Mouse (Mus musculus) embryonic facial prominence, embryonic 13.5 days (tissue): Measurements from ENCODE around the gene Gm20708. TPM values are rescaled to one million over a fixed set of nuclear protein-coding genes. Genes with fewer than 3 reads are reported as not detected.
A peak's percentile ranks its signal among the peaks of the same experiment; 100 is the strongest.
"Not testable (repeated sequence)": the region's sequence is repeated elsewhere in the genome, so short reads cannot be mapped to it uniquely, and the experiment has no call there.

Experiments used
- ATAC-seq: fragments of 200-750 bp; cut with Nextera tagmentation; 2 replicates; pipeline ENCODE4 v1.8.0; 2017; ENCODE audit warnings: low read depth; ENCODE audit not compliant: insufficient number of reproducible peaks, insufficient read depth, low FRiP score, low TSS enrichment
- H3K27ac ChIP-seq: fragments of 300-500 bp; sonication (generic); 2 replicates; pipeline ENCODE4 v1.5.1; 2015; ENCODE audit warnings: moderate library complexity, mild to moderate bottlenecking, inconsistent platforms
- H3K27me3 ChIP-seq: fragments of 300-500 bp; sonication (generic); 2 replicates; pipeline ENCODE4 v1.6.1; 2015; ENCODE audit warnings: mild to moderate bottlenecking, inconsistent platforms
- H3K36me3 ChIP-seq: fragments of 300-500 bp; sonication (generic); 2 replicates; pipeline ENCODE4 v1.6.1; 2015; ENCODE audit warnings: mild to moderate bottlenecking, inconsistent platforms
- H3K4me1 ChIP-seq: fragments of 300-500 bp; sonication (generic); 2 replicates; pipeline ENCODE4 v1.6.1; 2015; ENCODE audit warnings: inconsistent platforms
- H3K4me2 ChIP-seq: fragments of 300-500 bp; sonication (generic); 2 replicates; pipeline ENCODE4 v1.6.1; 2015; ENCODE audit warnings: moderate library complexity, mild to moderate bottlenecking, inconsistent platforms
- H3K4me3 ChIP-seq: fragments of 300-500 bp; sonication (generic); 2 replicates; pipeline ENCODE4 v1.5.1; 2015; ENCODE audit warnings: mild to moderate bottlenecking, inconsistent platforms
- H3K9ac ChIP-seq: fragments of 300-500 bp; sonication (generic); 2 replicates; pipeline ENCODE4 v1.6.1; 2015; ENCODE audit warnings: mild to moderate bottlenecking, inconsistent platforms
- H3K9me3 ChIP-seq: fragments of 300-500 bp; sonication (generic); 2 replicates; pipeline ENCODE4 v1.6.1; 2016; ENCODE audit warnings: inconsistent platforms
- WGBS: fragments of 180-500 bp; shearing (Covaris S2); methylation state at CpG from one replicate; pipeline ENCODE4 v1.1.7; 2015; ENCODE audit warnings: mixed read lengths; 5-methylcytosine and 5-hydroxymethylcytosine counted together
- polyA plus RNA-seq: library from polyadenylated mRNA; unstranded; fragments of >200 nt; fragmentation: Nextera tagmentation; extraction: Ambion mirVana; gene quantifications from 2 replicates; pipeline ENCODE4 v1.2.1, GENCODE M21; 2015

The Gm20708 gene
- polyA plus RNA-seq, 1 experiment from 2014 or later = 0.66 TPM

- H3K36me3 ChIP-seq = peaks cover 16% of the 10 kb centered on the region
- peak overlapping the region; percentile 95 for H3K27ac ChIP-seq
- H3K4me2 ChIP-seq = peak overlapping the region; percentile 86
- H3K4me1 ChIP-seq = peaks cover 68% of the 10 kb centered on the region
- no peak overlapping the region for H3K4me3 ChIP-seq
- H3K9ac ChIP-seq = peak overlapping the region; percentile 81; the same call in 1 of the 2 replicates
- WGBS = 60% methylated on average over 8 of the region's 8 CpGs
- no peaks in the 10 kb centered on the region for H3K9me3 ChIP-seq
- no peaks in the 10 kb centered on the region for H3K27me3 ChIP-seq
- ATAC-seq = no peak
These were observed 17.4 kb downstream of the Gm20708 start for GRCm38 (mm10) chr11:117826916-117827315.

DNA sequence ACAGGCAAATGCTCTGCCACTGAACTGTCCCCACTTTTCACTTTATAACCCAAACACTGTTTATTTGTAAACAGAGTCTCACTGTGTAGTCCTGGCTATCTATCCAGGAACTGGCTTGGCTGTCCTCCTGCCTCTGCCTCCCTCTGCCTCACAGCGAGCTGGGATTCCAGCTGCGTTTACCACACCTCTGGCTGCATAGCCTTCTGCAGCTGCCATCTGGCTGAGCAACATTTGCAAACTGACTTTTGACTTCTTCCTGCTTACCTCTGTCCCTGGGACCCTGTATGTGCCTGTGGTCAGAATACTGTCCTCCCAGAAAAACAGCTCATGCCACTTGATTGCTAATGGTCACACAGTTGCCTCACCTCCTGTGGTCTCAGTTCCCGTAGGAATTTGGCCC, 17.9 kb downstream of the Gm20708 start:
- ATAC-seq = no peak
- Histone ChIP-seq H3K9me3 (no peaks in the 10 kb centered on the region), H3K4me2 (no peak overlapping the region), H3K36me3 (peaks cover 11% of the 10 kb centered on the region), H3K27ac (peak overlapping the region; percentile 95; the same call in 1 of the 2 replicates), H3K4me1 (peaks cover 70% of the 10 kb centered on the region), H3K4me3 (no peak overlapping the region), H3K27me3 (no peaks in the 10 kb centered on the region), H3K9ac (peak overlapping the region; percentile 81; the same call in 1 of the 2 replicates)
- WGBS = 74% methylated on average over 3 of the region's 3 CpGs

DNA sequence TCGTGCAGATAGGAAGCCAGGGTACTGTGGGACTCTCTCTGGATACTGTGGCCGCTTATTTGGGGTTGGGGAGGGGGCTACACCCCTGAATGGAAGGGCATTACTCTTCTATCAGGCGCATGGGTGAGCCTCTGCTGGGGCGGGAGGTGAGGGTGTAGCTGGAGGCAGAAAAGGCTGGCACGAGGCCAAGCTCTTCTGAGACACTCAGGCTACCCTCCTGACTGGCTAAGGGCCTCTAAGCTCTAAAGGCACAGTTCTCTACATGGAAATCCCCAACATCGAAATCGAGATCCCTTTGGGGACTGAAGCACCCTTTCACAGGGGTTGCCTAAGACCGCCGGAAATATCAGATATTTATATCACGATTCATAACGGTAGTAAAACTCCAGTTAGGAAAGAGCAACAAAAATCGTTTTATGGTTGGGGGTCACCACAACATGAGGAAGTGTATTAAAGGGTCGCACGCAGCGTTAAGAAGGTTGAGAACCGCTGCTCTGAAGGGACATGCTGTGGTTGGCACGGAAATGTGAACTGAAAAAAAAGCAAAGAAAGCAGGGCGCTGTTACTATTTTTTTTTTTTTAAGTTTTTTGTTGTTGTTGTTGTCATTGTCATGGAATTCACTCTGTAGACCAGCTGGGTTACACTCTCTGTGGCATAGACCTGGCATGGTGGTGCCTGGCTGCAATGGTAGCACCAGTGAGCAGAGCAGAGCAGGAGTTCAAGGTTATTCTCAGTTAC, 18.9 kb downstream of the Gm20708 start:
- H3K27ac ChIP-seq = peak overlapping the region; percentile 39; the same call in 1 of the 2 replicates
- 72% methylated on average over 18 of the region's 18 CpGs for WGBS
- no peak overlapping the region for H3K4me2 ChIP-seq
- no peaks in the 10 kb centered on the region for H3K9me3 ChIP-seq
- no peaks in the 10 kb centered on the region for H3K27me3 ChIP-seq
- H3K9ac ChIP-seq = 0 out of 2 replicates have a peak overlapping the region, but pooled peaks have one; percentile 4
- peaks cover 2% of the 10 kb centered on the region; the same call in 1 of the 2 replicates for H3K36me3 ChIP-seq
- peaks cover 62% of the 10 kb centered on the region for H3K4me1 ChIP-seq
- ATAC-seq = no peak
- H3K4me3 ChIP-seq = no peak overlapping the region

DNA sequence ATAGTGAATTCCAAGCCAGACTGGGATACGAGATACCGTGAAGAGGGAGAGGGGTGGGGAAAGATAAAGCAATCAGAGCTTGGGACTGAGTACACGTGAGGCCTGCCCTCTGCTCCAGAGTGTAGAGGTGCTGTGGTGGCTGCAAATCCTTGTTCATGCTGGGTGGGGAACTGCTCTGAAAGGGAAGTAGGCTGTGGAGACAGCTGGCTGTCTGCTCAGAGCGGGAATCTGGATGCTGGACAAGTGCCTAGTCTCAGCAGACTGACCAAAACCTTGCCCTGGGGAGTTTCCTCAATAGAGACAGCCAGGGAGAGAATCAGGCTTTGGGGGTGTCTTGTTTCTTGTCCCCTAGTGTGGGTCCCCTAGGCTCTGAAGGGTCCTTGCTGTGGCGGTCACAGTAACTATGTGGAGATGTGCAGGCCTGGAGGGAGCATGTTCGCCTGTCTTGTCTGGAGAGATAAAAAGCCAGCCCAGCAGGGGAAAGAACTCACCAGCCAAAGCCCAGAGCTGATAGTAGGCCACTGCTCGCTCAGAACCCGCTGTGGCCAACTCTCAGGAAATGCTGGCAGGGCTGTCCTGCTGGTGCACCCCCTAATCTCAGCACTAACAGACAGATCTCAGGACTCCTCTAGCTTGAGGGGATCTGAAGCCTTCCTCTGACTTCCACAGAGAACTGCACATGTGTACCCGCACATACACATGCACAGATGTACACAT, 19.6 kb downstream of the Gm20708 start:
- no peak overlapping the region for H3K4me2 ChIP-seq
- H3K9ac ChIP-seq = 0 out of 2 replicates have a peak overlapping the region, but pooled peaks have one; percentile 22
- WGBS = 52% methylated on average over 9 of the region's 9 CpGs
- no peaks in the 10 kb centered on the region for H3K36me3 ChIP-seq
- peak overlapping the region; percentile 39; the same call in 1 of the 2 replicates for H3K27ac ChIP-seq
- no peak for ATAC-seq
- H3K9me3 ChIP-seq = no peaks in the 10 kb centered on the region
- peaks cover 56% of the 10 kb centered on the region for H3K4me1 ChIP-seq
- no peaks in the 10 kb centered on the region for H3K27me3 ChIP-seq
- H3K4me3 ChIP-seq = no peak overlapping the region

DNA sequence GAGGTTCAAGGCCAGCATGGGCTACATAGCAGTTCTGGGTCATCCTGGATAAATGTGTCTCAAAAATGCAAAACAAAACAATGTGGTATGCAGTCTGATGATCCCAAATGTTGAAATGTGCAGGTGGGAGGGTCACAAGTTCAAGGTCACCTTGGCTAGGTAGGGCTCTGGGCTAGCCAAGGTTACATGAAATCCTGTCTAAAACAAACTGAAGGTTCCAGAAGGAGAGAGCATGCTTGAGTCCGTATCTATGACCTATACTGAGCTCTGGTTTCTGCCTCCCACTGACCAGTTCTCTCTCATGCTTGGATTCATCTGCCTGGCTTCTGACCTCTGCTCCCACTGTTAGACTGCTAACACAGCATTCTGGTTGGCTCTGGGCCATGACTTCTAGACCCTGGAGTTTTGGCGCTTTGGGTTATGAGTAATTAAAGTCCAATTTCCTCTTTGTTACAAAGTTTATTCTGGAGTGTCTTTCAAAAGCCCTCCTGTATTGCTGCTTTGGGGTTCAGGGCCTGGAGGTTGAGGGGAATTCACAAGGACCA, 20.3 kb downstream of the Gm20708 start:
- no peaks in the 10 kb centered on the region for H3K27me3 ChIP-seq
- H3K36me3 ChIP-seq = no peaks in the 10 kb centered on the region
- H3K4me1 ChIP-seq = peaks cover 49% of the 10 kb centered on the region
- no peak for ATAC-seq
- H3K4me3 ChIP-seq = no peak overlapping the region
- H3K27ac ChIP-seq = no peak overlapping the region
- no peaks in the 10 kb centered on the region for H3K9me3 ChIP-seq
- WGBS = 73% methylated on average over 2 of the region's 2 CpGs
- H3K4me2 ChIP-seq = no peak overlapping the region
- H3K9ac ChIP-seq = no peak overlapping the region

- H3K27me3 ChIP-seq = no peaks in the 10 kb centered on the region
- H3K4me3 ChIP-seq = no peak overlapping the region
- H3K9ac ChIP-seq = no peak overlapping the region
- no peaks in the 10 kb centered on the region for H3K9me3 ChIP-seq
- WGBS = 79% methylated on average over 9 of the region's 9 CpGs
- no peak overlapping the region for H3K27ac ChIP-seq
- peaks cover 42% of the 10 kb centered on the region for H3K4me1 ChIP-seq
- H3K36me3 ChIP-seq = no peaks in the 10 kb centered on the region
- H3K4me2 ChIP-seq = no peak overlapping the region
- ATAC-seq = no peak
These were observed 20.9 kb downstream of the Gm20708 start for GRCm38 (mm10) chr11:117830401-117830800.

- H3K27ac ChIP-seq = no peak overlapping the region; the same call in 1 of the 2 replicates
- no peaks in the 10 kb centered on the region for H3K9me3 ChIP-seq
- peak overlapping the region; percentile 23; the same call in 1 of the 2 replicates for H3K4me3 ChIP-seq
- ATAC-seq = no peak
- peak overlapping the region; percentile 51 for H3K4me2 ChIP-seq
- 21% methylated on average over 28 of the region's 28 CpGs for WGBS
- H3K4me1 ChIP-seq = peaks cover 28% of the 10 kb centered on the region
- no peaks in the 10 kb centered on the region for H3K27me3 ChIP-seq
- H3K36me3 ChIP-seq = no peaks in the 10 kb centered on the region
- H3K9ac ChIP-seq = no peak overlapping the region
These were observed 22.9 kb downstream of the Gm20708 start for GRCm38 (mm10) chr11:117832086-117832969.

DNA sequence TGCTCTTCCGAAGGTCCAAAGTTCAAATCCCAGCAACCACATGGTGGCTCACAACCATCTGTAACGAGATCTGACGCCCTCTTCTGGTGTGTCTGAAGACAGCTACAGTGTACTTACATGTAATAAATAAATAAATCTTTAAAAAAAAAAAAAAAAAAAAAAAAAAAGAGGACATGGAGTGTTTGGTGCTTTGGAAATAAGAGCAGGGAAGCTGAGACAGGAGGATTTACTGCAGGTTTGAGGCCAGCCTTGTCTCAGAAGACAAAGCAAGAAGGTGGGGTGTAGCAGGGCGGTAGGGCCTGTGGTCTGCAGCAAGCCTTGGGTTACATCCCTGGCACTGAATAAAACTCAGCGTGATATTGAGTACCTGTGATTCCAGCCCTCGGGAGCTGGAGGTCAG, 24.0 kb downstream of the Gm20708 start:
- ATAC-seq, H3K9me3 ChIP-seq, H3K4me2 ChIP-seq, H3K27me3 ChIP-seq, H3K4me3 ChIP-seq, H3K9ac ChIP-seq, H3K36me3 ChIP-seq, H3K27ac ChIP-seq: not testable (repeated sequence)
- peaks cover 20% of the 10 kb centered on the region for H3K4me1 ChIP-seq
- WGBS = 76% methylated on average over 6 of the region's 6 CpGs

DNA sequence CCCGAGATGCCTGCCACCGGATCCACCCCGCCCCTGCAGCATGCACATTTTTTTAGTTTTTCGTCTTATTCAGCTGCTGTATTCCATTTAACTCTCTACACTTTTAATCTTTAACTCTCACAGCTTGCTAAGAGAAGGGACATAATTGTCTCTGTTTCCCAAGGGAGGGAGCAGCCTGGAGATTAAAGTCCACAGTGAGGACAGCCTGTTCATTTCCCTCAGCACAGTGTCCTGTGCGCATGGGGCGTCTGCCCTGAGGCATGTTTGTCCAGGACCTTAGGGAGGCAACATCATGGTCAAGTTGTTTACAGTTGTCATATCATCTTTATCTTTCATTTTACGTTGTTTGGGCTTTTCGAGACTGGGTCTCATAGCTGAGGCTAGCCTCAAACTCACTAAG, 24.6 kb downstream of the Gm20708 start:
- no peak overlapping the region for H3K4me2 ChIP-seq
- 87% methylated on average over 8 of the region's 8 CpGs for WGBS
- ATAC-seq = no peak
- no peaks in the 10 kb centered on the region for H3K36me3 ChIP-seq
- no peaks in the 10 kb centered on the region for H3K9me3 ChIP-seq
- H3K4me3 ChIP-seq = no peak overlapping the region
- H3K27me3 ChIP-seq = no peaks in the 10 kb centered on the region
- no peak overlapping the region for H3K9ac ChIP-seq
- H3K27ac ChIP-seq = no peak overlapping the region
- H3K4me1 ChIP-seq = peaks cover 19% of the 10 kb centered on the region

- Histone ChIP-seq H3K36me3 (no peaks in the 10 kb centered on the region), H3K27me3 (no peaks in the 10 kb centered on the region), H3K9me3 (no peaks in the 10 kb centered on the region), H3K27ac (no peak overlapping the region), H3K4me1 (peaks cover 20% of the 10 kb centered on the region), H3K4me3 (peak overlapping the region; percentile 19), H3K4me2 (peak overlapping the region; percentile 51), H3K9ac (no peak overlapping the region)
- 25% methylated on average over 13 of the region's 13 CpGs for WGBS
- no peak for ATAC-seq
These were observed 26.8 kb downstream of the Gm20708 start for GRCm38 (mm10) chr11:117836306-117836705.

DNA sequence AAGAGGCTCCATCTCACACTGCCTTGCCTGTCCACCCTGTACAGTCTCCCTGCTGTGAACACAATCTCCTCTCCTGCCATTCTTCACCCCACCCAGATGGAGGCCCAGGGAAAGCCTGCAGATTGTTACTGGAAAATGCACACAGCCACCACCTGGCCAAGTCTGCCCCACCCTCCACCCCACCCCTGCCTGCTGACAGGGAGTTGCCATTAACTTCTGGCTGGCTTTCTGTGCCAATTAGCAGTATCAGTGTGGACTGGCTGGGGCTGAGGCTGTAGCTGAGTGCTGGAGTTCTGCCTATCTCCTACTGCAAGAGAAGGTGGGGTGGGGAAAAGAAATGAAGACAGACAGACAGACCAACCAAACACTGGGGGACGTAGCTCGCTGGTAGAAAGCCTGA, 29.1 kb downstream of the Gm20708 start:
- H3K4me2 ChIP-seq = no peak overlapping the region
- H3K4me3 ChIP-seq = no peak overlapping the region
- peaks cover 13% of the 10 kb centered on the region for H3K4me1 ChIP-seq
- peak overlapping the region; percentile 3; the same call in 1 of the 2 replicates for H3K27ac ChIP-seq
- H3K9ac ChIP-seq = no peak overlapping the region
- H3K36me3 ChIP-seq = no peaks in the 10 kb centered on the region
- no peaks in the 10 kb centered on the region for H3K9me3 ChIP-seq
- no peaks in the 10 kb centered on the region for H3K27me3 ChIP-seq
- no peak for ATAC-seq
- WGBS = 62% methylated on average over 2 of the region's 2 CpGs
